Mouse (Mus musculus) midbrain, embryonic 12.5 days (tissue): ENCODE data around the gene Col4a2. TPM values are rescaled to one million over a fixed set of nuclear protein-coding genes. Genes with fewer than 3 reads are reported as not detected.

Source experiments
- ATAC-seq: fragments of 200-750 bp; cut with Nextera tagmentation; 2 replicates; pipeline ENCODE4 v1.8.0; 2017; ENCODE audit warnings: low read depth, moderate TSS enrichment, moderate library complexity; ENCODE audit not compliant: low FRiP score
- H3K27ac ChIP-seq: fragments of 300-500 bp; sonication (generic); replicated peaks from 2 replicates; pipeline ENCODE4 v1.5.1; 2016; ENCODE audit warnings: mild to moderate bottlenecking
- H3K27me3 ChIP-seq: fragments of 300-500 bp; sonication (generic); 2 replicates; pipeline ENCODE4 v1.6.1; 2016; ENCODE audit warnings: mild to moderate bottlenecking
- H3K36me3 ChIP-seq: fragments of 300-500 bp; sonication (generic); 2 replicates; pipeline ENCODE4 v1.6.1; 2016
- H3K4me1 ChIP-seq: fragments of 300-500 bp; sonication (generic); 2 replicates; pipeline ENCODE4 v1.6.1; 2016
- H3K4me2 ChIP-seq: fragments of 300-500 bp; sonication (generic); replicated peaks from 2 replicates; pipeline ENCODE4 v1.6.1; 2016; ENCODE audit warnings: mild to moderate bottlenecking, moderate library complexity
- H3K4me3 ChIP-seq: fragments of 300-500 bp; sonication (generic); 2 replicates; pipeline ENCODE4 v1.5.1; 2016; ENCODE audit warnings: mild to moderate bottlenecking
- H3K9ac ChIP-seq: fragments of 300-500 bp; sonication (generic); replicated peaks from 2 replicates; pipeline ENCODE4 v1.6.1; 2016; ENCODE audit warnings: mild to moderate bottlenecking, moderate library complexity
- H3K9me3 ChIP-seq: fragments of 300-500 bp; sonication (generic); 2 replicates; pipeline ENCODE4 v1.6.1; 2016; ENCODE audit warnings: mild to moderate bottlenecking
- WGBS: fragments of 180-500 bp; shearing (Covaris S2); methylation state at CpG from one replicate; pipeline ENCODE4 v1.1.7; 2016; 5-methylcytosine and 5-hydroxymethylcytosine counted together
- polyA plus RNA-seq: library from polyadenylated mRNA; unstranded; fragments of >200 nt; fragmentation: Nextera tagmentation; extraction: Ambion mirVana; gene quantifications from 2 replicates; pipeline ENCODE4 v1.2.1, GENCODE M21; 2016

Col4a2 gene
- polyA plus RNA-seq, 1 experiment from 2014 or later, result 82.0 TPM

GRCm38 (mm10) chr8:11497017-11497990, 184.7 kb downstream of the Col4a2 start, which contains the start of gene Naxd:
Gene Naxd, plus strand, starts transcription at chr8:11497506.
- peaks cover 17% of the 10 kb centered on the region for H3K4me1 ChIP-seq
- H3K4me2 ChIP-seq, result peak within 1 kb of the TSS; percentile 69
- peaks cover 11% of the 10 kb centered on the region for H3K27me3 ChIP-seq
- H3K36me3 ChIP-seq, result peaks cover 3% of the 10 kb centered on the region
- peak; percentile 99 for ATAC-seq
- no peaks in the 10 kb centered on the region for H3K9me3 ChIP-seq
- H3K9ac ChIP-seq, result peak within 1 kb of the TSS; percentile 75
- H3K27ac ChIP-seq, result peak within 1 kb of the TSS; percentile 80
- H3K4me3 ChIP-seq, result peak within 1 kb of the TSS; percentile 77
- WGBS, result 3% methylated on average over 73 of the region's 73 CpGs

- H3K4me2 ChIP-seq, result peak overlapping the region; percentile 69
- H3K4me3 ChIP-seq, result peak overlapping the region; percentile 77
- no peak for ATAC-seq
- peaks cover 10% of the 10 kb centered on the region for H3K36me3 ChIP-seq
- WGBS, result 79% methylated on average over 12 of the region's 12 CpGs
- no peak overlapping the region for H3K27ac ChIP-seq
- no peaks in the 10 kb centered on the region for H3K9me3 ChIP-seq
- H3K9ac ChIP-seq, result peak overlapping the region; percentile 75
- H3K4me1 ChIP-seq, result peaks cover 17% of the 10 kb centered on the region
- H3K27me3 ChIP-seq, result peaks cover 11% of the 10 kb centered on the region
Measured at GRCm38 (mm10) chr8:11498281-11498680, 185.7 kb downstream of the Col4a2 start.

Other genes starting within 250 kb of the Col4a2 start
- gene Col4a1, start within 50 bp of the Col4a2 start, polyA plus RNA-seq, result 147 and 176 TPM in 2 replicates
- 0.22 and 0.50 TPM in 2 replicates for gene Rab20, start 165.9 kb downstream of the Col4a2 start, polyA plus RNA-seq
- 117 and 122 TPM in 2 replicates for gene Naxd, start 184.7 kb downstream of the Col4a2 start, polyA plus RNA-seq
- 17.6 and 20.9 TPM in 2 replicates for gene Cars2, start 238.0 kb downstream of the Col4a2 start, polyA plus RNA-seq
- gene Ing1, start 242.8 kb downstream of the Col4a2 start, polyA plus RNA-seq, result 45.2 and 49.3 TPM in 2 replicates